Mouse (Mus musculus): ENCODE measurements around the gene Adam17. TPM values are rescaled to one million over a fixed set of nuclear protein-coding genes. Genes with fewer than 3 reads are reported as not detected.

The Adam17 gene
- polyA plus RNA-seq, 1 experiment from 2014 or later = 28.4 TPM

- H3K27me3 ChIP-seq (replicated peaks; ENCODE audit: control insufficient read depth, insufficient read depth, low read length) = no peaks in the 10 kb centered on the region
- H3K9me3 ChIP-seq (ENCODE audit: control insufficient read depth, low read length) = no peaks in the 10 kb centered on the region
- 76% methylated on average over 10 of the region's 10 CpGs for WGBS
- no peaks in the 10 kb centered on the region for H3K4me1 ChIP-seq (ENCODE audit: control insufficient read depth, insufficient read depth, low read length)
- H3K27ac ChIP-seq (ENCODE audit: low read length) = no peak overlapping the region
- no peak overlapping the region for H3K9ac ChIP-seq (ENCODE audit: low read depth, low read length)
- 0 out of 2 replicates have a peak, but pooled peaks cover 4% of the 10 kb centered on the region for H3K36me3 ChIP-seq (ENCODE audit: control insufficient read depth, insufficient read depth, low read length)
- ATAC-seq = no peak
- no peak overlapping the region for H3K4me2 ChIP-seq (ENCODE audit: low read depth, low read length)
- no peak overlapping the region for H3K4me3 ChIP-seq (ENCODE audit: low read length)
Observed at GRCm38 (mm10) chr12:21364624-21365435, 8.6 kb downstream of the Adam17 start.

GRCm38 (mm10) chr12:21363195-21363594, 10.2 kb downstream of the Adam17 start:
- no peak overlapping the region for H3K4me2 ChIP-seq (ENCODE audit: low read depth, low read length)
- no peaks in the 10 kb centered on the region for H3K4me1 ChIP-seq (ENCODE audit: control insufficient read depth, insufficient read depth, low read length)
- 93% methylated on average over 3 of the region's 3 CpGs for WGBS
- no peak overlapping the region for H3K4me3 ChIP-seq (ENCODE audit: low read length)
- H3K27me3 ChIP-seq (replicated peaks; ENCODE audit: control insufficient read depth, insufficient read depth, low read length) = no peaks in the 10 kb centered on the region
- H3K9me3 ChIP-seq (ENCODE audit: control insufficient read depth, low read length) = no peaks in the 10 kb centered on the region
- 0 out of 2 replicates have a peak, but pooled peaks cover 4% of the 10 kb centered on the region for H3K36me3 ChIP-seq (ENCODE audit: control insufficient read depth, insufficient read depth, low read length)
- ATAC-seq = no peak
- H3K27ac ChIP-seq (ENCODE audit: low read length) = no peak overlapping the region
- H3K9ac ChIP-seq (ENCODE audit: low read depth, low read length) = no peak overlapping the region

- ATAC-seq = no peak
- Histone ChIP-seq H3K27ac (ENCODE audit: low read length) (no peak overlapping the region), H3K4me3 (ENCODE audit: low read length) (no peak overlapping the region), H3K9ac (ENCODE audit: low read depth, low read length) (no peak overlapping the region), H3K4me1 (ENCODE audit: control insufficient read depth, insufficient read depth, low read length) (no peaks in the 10 kb centered on the region), H3K4me2 (ENCODE audit: low read depth, low read length) (no peak overlapping the region), H3K27me3 (replicated peaks; ENCODE audit: control insufficient read depth, insufficient read depth, low read length) (no peaks in the 10 kb centered on the region), H3K36me3 (ENCODE audit: control insufficient read depth, insufficient read depth, low read length) (0 out of 2 replicates have a peak, but pooled peaks cover 4% of the 10 kb centered on the region), H3K9me3 (ENCODE audit: control insufficient read depth, low read length) (no peaks in the 10 kb centered on the region)
- 54% methylated on average over 2 of the region's 2 CpGs for WGBS
Observed at GRCm38 (mm10) chr12:21362686-21363085, 10.7 kb downstream of the Adam17 start.

GRCm38 (mm10) chr12:21353681-21354080, 19.8 kb downstream of the Adam17 start:
- WGBS = 94% methylated on average over 8 of the region's 8 CpGs
- Histone ChIP-seq H3K9ac (ENCODE audit: low read depth, low read length) (no peak overlapping the region), H3K4me2 (ENCODE audit: low read depth, low read length) (no peak overlapping the region), H3K9me3 (ENCODE audit: control insufficient read depth, low read length) (no peaks in the 10 kb centered on the region), H3K27ac (ENCODE audit: low read length) (no peak overlapping the region), H3K27me3 (replicated peaks; ENCODE audit: control insufficient read depth, insufficient read depth, low read length) (no peaks in the 10 kb centered on the region), H3K4me3 (ENCODE audit: low read length) (no peak overlapping the region), H3K4me1 (ENCODE audit: control insufficient read depth, insufficient read depth, low read length) (no peaks in the 10 kb centered on the region), H3K36me3 (ENCODE audit: control insufficient read depth, insufficient read depth, low read length) (peaks cover 18% of the 10 kb centered on the region)
- no peak for ATAC-seq

GRCm38 (mm10) chr12:21350113-21350876, 23.1 kb downstream of the Adam17 start:
- Histone ChIP-seq H3K4me1 (ENCODE audit: control insufficient read depth, insufficient read depth, low read length) (no peaks in the 10 kb centered on the region), H3K4me3 (ENCODE audit: low read length) (no peak overlapping the region), H3K27ac (ENCODE audit: low read length) (no peak overlapping the region), H3K9me3 (ENCODE audit: control insufficient read depth, low read length) (no peaks in the 10 kb centered on the region), H3K36me3 (ENCODE audit: control insufficient read depth, insufficient read depth, low read length) (peaks cover 18% of the 10 kb centered on the region), H3K9ac (ENCODE audit: low read depth, low read length) (no peak overlapping the region), H3K27me3 (replicated peaks; ENCODE audit: control insufficient read depth, insufficient read depth, low read length) (no peaks in the 10 kb centered on the region), H3K4me2 (ENCODE audit: low read depth, low read length) (no peak overlapping the region)
- WGBS = 82% methylated on average over 7 of the region's 7 CpGs
- no peak for ATAC-seq

- H3K36me3 ChIP-seq (ENCODE audit: control insufficient read depth, insufficient read depth, low read length) = peaks cover 6% of the 10 kb centered on the region
- no peaks in the 10 kb centered on the region for H3K27me3 ChIP-seq (replicated peaks; ENCODE audit: control insufficient read depth, insufficient read depth, low read length)
- H3K4me1 ChIP-seq (ENCODE audit: control insufficient read depth, insufficient read depth, low read length) = no peaks in the 10 kb centered on the region
- no peaks in the 10 kb centered on the region for H3K9me3 ChIP-seq (ENCODE audit: control insufficient read depth, low read length)
- H3K9ac ChIP-seq (ENCODE audit: low read depth, low read length) = no peak overlapping the region
- WGBS = 84% methylated on average over 7 of the region's 7 CpGs
- H3K4me2 ChIP-seq (ENCODE audit: low read depth, low read length) = no peak overlapping the region
- H3K27ac ChIP-seq (ENCODE audit: low read length) = no peak overlapping the region
- ATAC-seq = no peak
- no peak overlapping the region for H3K4me3 ChIP-seq (ENCODE audit: low read length)
Observed at GRCm38 (mm10) chr12:21346972-21347371, 26.5 kb downstream of the Adam17 start.

- 97% methylated on average over 5 of the region's 5 CpGs for WGBS
- no peak overlapping the region for H3K4me3 ChIP-seq (ENCODE audit: low read length)
- H3K9ac ChIP-seq (ENCODE audit: low read depth, low read length) = no peak overlapping the region
- H3K36me3 ChIP-seq (ENCODE audit: control insufficient read depth, insufficient read depth, low read length) = no peaks in the 10 kb centered on the region
- H3K27ac ChIP-seq (ENCODE audit: low read length) = no peak overlapping the region
- no peak for ATAC-seq
- no peaks in the 10 kb centered on the region for H3K9me3 ChIP-seq (ENCODE audit: control insufficient read depth, low read length)
- H3K4me1 ChIP-seq (ENCODE audit: control insufficient read depth, insufficient read depth, low read length) = no peaks in the 10 kb centered on the region
- H3K27me3 ChIP-seq (replicated peaks; ENCODE audit: control insufficient read depth, insufficient read depth, low read length) = no peaks in the 10 kb centered on the region
- no peak overlapping the region for H3K4me2 ChIP-seq (ENCODE audit: low read depth, low read length)
Observed at GRCm38 (mm10) chr12:21340674-21341073, 32.8 kb downstream of the Adam17 start.

- no peak for ATAC-seq
- 95% methylated on average over 5 of the region's 5 CpGs for WGBS
- H3K9me3 ChIP-seq (ENCODE audit: control insufficient read depth, low read length) = no peaks in the 10 kb centered on the region
- H3K9ac ChIP-seq (ENCODE audit: low read depth, low read length) = no peak overlapping the region
- no peak overlapping the region for H3K27ac ChIP-seq (ENCODE audit: low read length)
- H3K4me3 ChIP-seq (ENCODE audit: low read length) = no peak overlapping the region
- H3K4me1 ChIP-seq (ENCODE audit: control insufficient read depth, insufficient read depth, low read length) = no peaks in the 10 kb centered on the region
- peaks cover 4% of the 10 kb centered on the region; the same call in 1 of the 2 replicates for H3K36me3 ChIP-seq (ENCODE audit: control insufficient read depth, insufficient read depth, low read length)
- H3K4me2 ChIP-seq (ENCODE audit: low read depth, low read length) = no peak overlapping the region
- H3K27me3 ChIP-seq (replicated peaks; ENCODE audit: control insufficient read depth, insufficient read depth, low read length) = no peaks in the 10 kb centered on the region
Observed at GRCm38 (mm10) chr12:21337171-21337570, 36.3 kb downstream of the Adam17 start.

GRCm38 (mm10) chr12:21335869-21336268, 37.6 kb downstream of the Adam17 start:
- Histone ChIP-seq H3K27ac (ENCODE audit: low read length) (no peak overlapping the region), H3K36me3 (ENCODE audit: control insufficient read depth, insufficient read depth, low read length) (peaks cover 4% of the 10 kb centered on the region; the same call in 1 of the 2 replicates), H3K4me1 (ENCODE audit: control insufficient read depth, insufficient read depth, low read length) (no peaks in the 10 kb centered on the region), H3K4me2 (ENCODE audit: low read depth, low read length) (no peak overlapping the region), H3K27me3 (replicated peaks; ENCODE audit: control insufficient read depth, insufficient read depth, low read length) (no peaks in the 10 kb centered on the region), H3K9ac (ENCODE audit: low read depth, low read length) (no peak overlapping the region), H3K4me3 (ENCODE audit: low read length) (no peak overlapping the region), H3K9me3 (ENCODE audit: control insufficient read depth, low read length) (no peaks in the 10 kb centered on the region)
- ATAC-seq = no peak
- 80% methylated on average over 7 of the region's 7 CpGs for WGBS

Data from intestine, embryonic 16.5 days (tissue).